Mouse (Mus musculus) heart, postnatal 0 days (tissue): ENCODE data around the gene Adgrg5.

Experiments
- CTCF ChIP-seq: IDR thresholded peaks from 2 replicates; pipeline ENCODE4 v1.5.1; 2016; ENCODE audit warnings: antibody characterized with exemption, control low read depth, low read depth
- EP300 ChIP-seq: IDR thresholded peaks from 2 replicates; pipeline ENCODE4 v1.6.1; 2016; ENCODE audit warnings: antibody characterized with exemption, low read depth

DNA sequence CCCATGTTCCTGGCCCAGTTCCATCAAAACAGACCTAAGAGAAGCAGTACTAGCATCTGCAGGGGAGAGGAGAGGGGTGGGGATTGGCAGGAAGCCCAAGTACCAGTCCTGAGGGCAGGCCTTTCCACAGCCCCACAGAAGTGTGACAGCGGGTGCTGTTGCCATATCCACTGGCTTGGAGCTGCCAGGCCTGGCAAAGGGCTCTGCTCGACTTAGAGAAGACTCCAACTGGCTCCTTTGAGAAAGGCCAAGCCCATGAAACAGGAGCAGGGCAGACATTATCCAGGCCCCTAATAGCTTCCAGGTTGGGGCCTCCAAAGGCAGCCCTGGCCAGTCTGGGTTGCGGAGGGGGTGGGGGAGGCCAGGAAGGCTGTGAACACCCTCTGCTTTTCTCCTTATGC lies 8.8 kb upstream of the Adgrg5 start:
- TF ChIP-seq EP300 = no peak
- TF ChIP-seq CTCF = no peak
